ENCODE assay signal across 10 mouse cellular contexts in the genomic region with DNA sequence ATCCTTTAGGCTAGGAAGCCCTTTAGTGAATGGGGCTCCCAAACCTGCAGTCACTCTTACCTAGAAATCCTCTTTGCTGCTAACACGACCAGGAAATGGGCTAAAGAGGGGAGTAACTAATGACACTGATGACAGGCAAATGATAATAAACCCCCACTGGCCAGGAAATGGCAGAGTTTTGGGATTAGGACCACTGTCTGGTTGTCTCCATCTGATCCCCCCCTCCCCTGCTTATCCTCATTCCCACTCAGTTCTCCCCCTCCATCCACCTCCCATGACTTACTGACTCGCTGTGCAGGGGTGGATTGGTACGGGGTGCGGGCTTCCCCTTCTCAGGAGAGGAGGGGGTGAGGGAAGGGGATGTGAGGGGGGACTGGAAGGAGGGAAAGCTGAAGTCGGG. TPM values are rescaled to one million over a fixed set of nuclear protein-coding genes. Genes with fewer than 3 reads are reported as not detected.
DNase-seq lines count a peak whose midpoint lies in the region; ATAC-seq and TF ChIP-seq lines count a peak whose summit lies in the region.
"Had no signal": no experiment of that assay in that cellular context is flagged by ENCODE, and none has a peak within 500 bp of the region (broad histone marks: within the 10 kb centered on the region; RNA-seq: fewer than 3 reads in every experiment).

No protein-coding gene starts in this region.

- no peak overlapping the region for H3K27ac ChIP-seq in hindbrain, embryonic 10.5 days
- H3K27ac ChIP-seq in hindbrain, embryonic 11.5 days (ENCODE audit: low read depth, low read length), result no peak overlapping the region
- H3K27ac ChIP-seq in CH12.LX (ENCODE audit: insufficient read depth, low read depth), result peak overlapping the region; percentile 64; the same call in 1 of the 2 replicates
- H3K27ac ChIP-seq in embryonic facial prominence, embryonic 13.5 days, result no peak overlapping the region
- H3K27ac ChIP-seq in limb, embryonic 15.5 days, result no peak overlapping the region
- H3K27ac ChIP-seq: left cerebral cortex, adult 2 months had no signal

- H3K79me2 ChIP-seq in CH12.LX (replicated peaks; ENCODE audit: control insufficient read depth, extremely low read depth, insufficient read depth, poor library complexity, severe bottlenecking), result peaks cover 25% of the 10 kb centered on the region

- ATAC-seq in hindbrain, embryonic 11.5 days (ENCODE audit: low FRiP score), result no peak
- ATAC-seq in embryonic facial prominence, embryonic 13.5 days (ENCODE audit: insufficient number of reproducible peaks, insufficient read depth, low FRiP score, low TSS enrichment, low read depth), result no peak
- no peak for ATAC-seq in limb, embryonic 15.5 days (ENCODE audit: insufficient number of reproducible peaks, low FRiP score, low TSS enrichment, low read depth)

- H3K36me3 ChIP-seq in hindbrain, embryonic 10.5 days, result peaks cover 6% of the 10 kb centered on the region; the same call in 1 of the 2 replicates
- no peaks in the 10 kb centered on the region for H3K36me3 ChIP-seq in hindbrain, embryonic 11.5 days (ENCODE audit: control insufficient read depth, insufficient read depth, low read length)
- peaks cover 27 to 56% of the 10 kb centered on the region in 2 experiments for H3K36me3 ChIP-seq in CH12.LX (replicated peaks in 1 of 2; ENCODE audit: control insufficient read depth in 1 of 2, insufficient read depth in 1 of 2, low read length in 1 of 2)
- H3K36me3 ChIP-seq in embryonic facial prominence, embryonic 13.5 days, result peaks cover 17% of the 10 kb centered on the region
- peaks cover 2% of the 10 kb centered on the region; the same call in 1 of the 2 replicates for H3K36me3 ChIP-seq in limb, embryonic 15.5 days

- H3K4me3 ChIP-seq in hindbrain, embryonic 10.5 days, result peak overlapping the region; percentile 66
- H3K4me3 ChIP-seq in hindbrain, embryonic 11.5 days (ENCODE audit: low read depth, low read length), result no peak overlapping the region
- H3K4me3 ChIP-seq in CH12.LX (replicated peaks in 1 of 3; ENCODE audit: low read depth in 2 of 3, low read length in 2 of 3, poor library complexity in 1 of 3), result peak overlapping the region in 2 of 3 experiments; percentile 73 to 83
- H3K4me3 ChIP-seq in embryonic facial prominence, embryonic 13.5 days, result peak overlapping the region; percentile 65
- peak overlapping the region; percentile 67 for H3K4me3 ChIP-seq in limb, embryonic 15.5 days

- H3K9me3 ChIP-seq in hindbrain, embryonic 10.5 days, result peaks cover 3% of the 10 kb centered on the region; the same call in 1 of the 2 replicates
- H3K9me3 ChIP-seq in hindbrain, embryonic 11.5 days (ENCODE audit: control insufficient read depth, low read length), result no peaks in the 10 kb centered on the region
- H3K9me3 ChIP-seq in CH12.LX (replicated peaks; ENCODE audit: low read length), result no peaks in the 10 kb centered on the region
- H3K9me3 ChIP-seq in embryonic facial prominence, embryonic 13.5 days, result no peaks in the 10 kb centered on the region
- H3K9me3 ChIP-seq in limb, embryonic 15.5 days, result no peaks in the 10 kb centered on the region

- no peak for TF ChIP-seq POLR2A in CH12.LX (IDR thresholded peaks at IDR 0.05; ENCODE audit: low read depth, low read length)

- no peak for DNase-seq in hindbrain, embryonic 10.5 days (ENCODE audit: low spot score)
- no peak for DNase-seq in hindbrain, embryonic 11.5 days (ENCODE audit: low spot score)
- no peak for DNase-seq in CH12.LX (ENCODE audit: extremely low read depth)
- no peak for DNase-seq in embryo, embryonic 10.5 days (ENCODE audit: low spot score)
- no peak for DNase-seq in gastrocnemius, adult 18-20 months (ENCODE audit: low spot score)
- no peak for DNase-seq in layer of hippocampus, postnatal 14 days (ENCODE audit: low spot score in 2 of 2)
- DNase-seq: adrenal gland, adult 8-10 months had no signal

- no peak overlapping the region for H3K4me2 ChIP-seq in hindbrain, embryonic 11.5 days (replicated peaks; ENCODE audit: low read depth, low read length)
- H3K4me2 ChIP-seq in CH12.LX (ENCODE audit: insufficient read depth, low read depth, poor library complexity, severe bottlenecking), result peak overlapping the region; percentile 55
- H3K4me2 ChIP-seq in embryonic facial prominence, embryonic 13.5 days, result peak overlapping the region; percentile 88
- peak overlapping the region; percentile 81; the same call in 1 of the 2 replicates for H3K4me2 ChIP-seq in limb, embryonic 15.5 days

- 39% methylated on average over 5 of the region's 5 CpGs for WGBS in hindbrain, embryonic 10.5 days
- 37% methylated on average over 5 of the region's 5 CpGs for WGBS in hindbrain, embryonic 11.5 days
- WGBS in embryonic facial prominence, embryonic 13.5 days, result 44% methylated on average over 5 of the region's 5 CpGs
- 37% methylated on average over 5 of the region's 5 CpGs for WGBS in limb, embryonic 15.5 days

- no peak for TF ChIP-seq CTCF in CH12.LX (conservative IDR thresholded peaks at IDR 0.05 in 1 of 2, IDR thresholded peaks at IDR 0.05 in 1 of 2; ENCODE audit: low read depth in 2 of 2, low read length in 2 of 2)

- H3K4me1 ChIP-seq in hindbrain, embryonic 10.5 days (replicated peaks), result peaks cover 50% of the 10 kb centered on the region
- H3K4me1 ChIP-seq in hindbrain, embryonic 11.5 days (replicated peaks; ENCODE audit: control insufficient read depth, insufficient read depth, low read length), result peaks cover 12% of the 10 kb centered on the region
- peaks cover 10 to 24% of the 10 kb centered on the region in 2 experiments for H3K4me1 ChIP-seq in CH12.LX (ENCODE audit: control insufficient read depth in 1 of 2, insufficient read depth in 2 of 2)
- H3K4me1 ChIP-seq in embryonic facial prominence, embryonic 13.5 days, result peaks cover 37% of the 10 kb centered on the region
- peaks cover 38% of the 10 kb centered on the region for H3K4me1 ChIP-seq in limb, embryonic 15.5 days

- dilution Hi-C loops in CH12.LX (cut with MboI; ENCODE audit: extremely low pct_ligation_motif_present, extremely low pct_unique_long_range_greater_than_20kb, low sequenced_read_pairs), result no loop called here

- TF ChIP-seq EP300 in CH12.LX (IDR thresholded peaks at IDR 0.05; ENCODE audit: low read length), result no peak

- H3K27me3 ChIP-seq in hindbrain, embryonic 10.5 days (ENCODE audit: insufficient read depth, poor library complexity, severe bottlenecking), result peaks cover 71% of the 10 kb centered on the region
- H3K27me3 ChIP-seq in hindbrain, embryonic 11.5 days (ENCODE audit: control insufficient read depth, insufficient read depth, low read length), result peaks cover 47% of the 10 kb centered on the region
- H3K27me3 ChIP-seq in CH12.LX (replicated peaks), result no peaks in the 10 kb centered on the region
- H3K27me3 ChIP-seq in embryonic facial prominence, embryonic 13.5 days, result peaks cover 55% of the 10 kb centered on the region
- peaks cover 49% of the 10 kb centered on the region for H3K27me3 ChIP-seq in limb, embryonic 15.5 days

- H3K9ac ChIP-seq in hindbrain, embryonic 11.5 days (ENCODE audit: low read depth, low read length), result no peak overlapping the region
- peak overlapping the region; percentile 27 for H3K9ac ChIP-seq in CH12.LX (ENCODE audit: insufficient read depth, low read depth)
- H3K9ac ChIP-seq in embryonic facial prominence, embryonic 13.5 days, result no peak overlapping the region
- H3K9ac ChIP-seq in limb, embryonic 15.5 days, result no peak overlapping the region

- TF ChIP-seq RAD21 in CH12.LX (IDR thresholded peaks at IDR 0.05; ENCODE audit: low read depth, low read length), result no peak

- in situ Hi-C loops in CH12.LX (cut with MboI; ENCODE audit: low pct_ligation_motif_present, low pct_unique_long_range_greater_than_20kb, low sequenced_read_pairs), result no loop called here

RNA-seq across cellular contexts. Expression of gene Tgfb1, which starts 3.2 kb away (rescaled TPM):
- polyA plus RNA-seq in hindbrain, embryonic 10.5 days (2016; fragmentation: Nextera tagmentation; extraction: Ambion mirVana), result 0.81 and 2.1 TPM in 2 replicates
- polyA plus RNA-seq in hindbrain, embryonic 11.5 days (2014; fragmentation: Nextera tagmentation; extraction: Ambion mirVana), result 1.0 and 1.1 TPM in 2 replicates
- 25.9 and 28.8 TPM in 2 replicates for total RNA-seq in CH12.LX (2012; rRNA removed)
- 8.7 and 9.2 TPM in 2 replicates for total RNA-seq in CH12.LX (2014; rRNA removed)
- polyA plus RNA-seq in CH12.LX (2012; ENCODE audit: insufficient read length, low read depth), result 104 and 109 TPM in 2 replicates
- 3.2 and 3.4 TPM in 2 replicates for polyA plus RNA-seq in embryonic facial prominence, embryonic 13.5 days (2015; fragmentation: Nextera tagmentation; extraction: Ambion mirVana)
- 2.8 and 3.8 TPM in 2 replicates for polyA plus RNA-seq in limb, embryonic 15.5 days (2015; fragmentation: Nextera tagmentation; extraction: Ambion mirVana)
- 1 to 10 TPM; 3.9 to 7.8 TPM for total RNA-seq in gastrocnemius, adult 18-20 months (2021)
- total RNA-seq in layer of hippocampus, postnatal 14 days (2021), result 1 to 10 TPM; 8.1 to 8.9 TPM

RNA-seq across cellular contexts. Expression of gene B9d2, which starts 9.5 kb away (rescaled TPM):
- polyA plus RNA-seq in hindbrain, embryonic 10.5 days (2016; fragmentation: Nextera tagmentation; extraction: Ambion mirVana), result 38.3 and 44.6 TPM in 2 replicates
- polyA plus RNA-seq in hindbrain, embryonic 11.5 days (2014; fragmentation: Nextera tagmentation; extraction: Ambion mirVana), result 33.1 and 34.8 TPM in 2 replicates
- total RNA-seq in CH12.LX (2012; rRNA removed), result 13.1 and 15.8 TPM in 2 replicates
- 9.3 and 10.0 TPM in 2 replicates for total RNA-seq in CH12.LX (2014; rRNA removed)
- 21.2 and 23.8 TPM in 2 replicates for polyA plus RNA-seq in CH12.LX (2012; ENCODE audit: insufficient read length, low read depth)
- 25.9 and 26.4 TPM in 2 replicates for polyA plus RNA-seq in embryonic facial prominence, embryonic 13.5 days (2015; fragmentation: Nextera tagmentation; extraction: Ambion mirVana)
- 24.9 and 29.1 TPM in 2 replicates for polyA plus RNA-seq in limb, embryonic 15.5 days (2015; fragmentation: Nextera tagmentation; extraction: Ambion mirVana)
- total RNA-seq in gastrocnemius, adult 18-20 months (2021), result 1 to 10 TPM; 7.3 to 7.8 TPM
- total RNA-seq in layer of hippocampus, postnatal 14 days (2021), result 10 to 100 TPM; 21.9 to 25.3 TPM

RNA-seq across cellular contexts. Expression of gene Tmem91, which starts 15.1 kb away (rescaled TPM):
- polyA plus RNA-seq in hindbrain, embryonic 10.5 days (2016; fragmentation: Nextera tagmentation; extraction: Ambion mirVana), result 3.1 and 3.2 TPM in 2 replicates
- 1.6 and 2.2 TPM in 2 replicates for polyA plus RNA-seq in hindbrain, embryonic 11.5 days (2014; fragmentation: Nextera tagmentation; extraction: Ambion mirVana)
- total RNA-seq in CH12.LX (2012; rRNA removed) (0.17 and 0.55 TPM in 2 replicates), CH12.LX (2014; rRNA removed) (not detected in 2 replicates)
- polyA plus RNA-seq in CH12.LX (2012; ENCODE audit: insufficient read length, low read depth), result 1.3 and 1.9 TPM in 2 replicates
- polyA plus RNA-seq in embryonic facial prominence, embryonic 13.5 days (2015; fragmentation: Nextera tagmentation; extraction: Ambion mirVana), result 3.4 and 3.8 TPM in 2 replicates
- 3.0 TPM in 2 replicates for polyA plus RNA-seq in limb, embryonic 15.5 days (2015; fragmentation: Nextera tagmentation; extraction: Ambion mirVana)
- total RNA-seq in gastrocnemius, adult 18-20 months (2021), result not detected
- total RNA-seq in layer of hippocampus, postnatal 14 days (2021), result 10 to 100 TPM; 16.4 to 29.3 TPM

RNA-seq across cellular contexts. Expression of gene Ccdc97, which starts 28.8 kb away (rescaled TPM):
- 32.4 and 44.0 TPM in 2 replicates for polyA plus RNA-seq in hindbrain, embryonic 10.5 days (2016; fragmentation: Nextera tagmentation; extraction: Ambion mirVana)
- polyA plus RNA-seq in hindbrain, embryonic 11.5 days (2014; fragmentation: Nextera tagmentation; extraction: Ambion mirVana), result 30.5 and 33.7 TPM in 2 replicates
- total RNA-seq in CH12.LX (2012; rRNA removed) (14.1 and 14.4 TPM in 2 replicates), CH12.LX (2014; rRNA removed) (4.5 and 5.7 TPM in 2 replicates)
- polyA plus RNA-seq in CH12.LX (2012; ENCODE audit: insufficient read length, low read depth), result 38.8 and 44.8 TPM in 2 replicates
- 24.1 and 26.3 TPM in 2 replicates for polyA plus RNA-seq in embryonic facial prominence, embryonic 13.5 days (2015; fragmentation: Nextera tagmentation; extraction: Ambion mirVana)
- 23.1 and 23.4 TPM in 2 replicates for polyA plus RNA-seq in limb, embryonic 15.5 days (2015; fragmentation: Nextera tagmentation; extraction: Ambion mirVana)
- total RNA-seq in gastrocnemius, adult 18-20 months (2021), result 10 to 100 TPM; 42.1 to 43.5 TPM
- 10 to 100 TPM; 50.1 to 50.5 TPM for total RNA-seq in layer of hippocampus, postnatal 14 days (2021)

RNA-seq across cellular contexts. Expression of gene Exosc5, which starts 31.1 kb away (rescaled TPM):
- polyA plus RNA-seq in hindbrain, embryonic 10.5 days (2016; fragmentation: Nextera tagmentation; extraction: Ambion mirVana), result 75.6 and 76.4 TPM in 2 replicates
- polyA plus RNA-seq in hindbrain, embryonic 11.5 days (2014; fragmentation: Nextera tagmentation; extraction: Ambion mirVana), result 48.1 and 49.9 TPM in 2 replicates
- total RNA-seq in CH12.LX (2012; rRNA removed), result 105 and 116 TPM in 2 replicates
- 114 and 123 TPM in 2 replicates for total RNA-seq in CH12.LX (2014; rRNA removed)
- 102 and 125 TPM in 2 replicates for polyA plus RNA-seq in CH12.LX (2012; ENCODE audit: insufficient read length, low read depth)
- 72.6 and 86.4 TPM in 2 replicates for polyA plus RNA-seq in embryonic facial prominence, embryonic 13.5 days (2015; fragmentation: Nextera tagmentation; extraction: Ambion mirVana)
- polyA plus RNA-seq in limb, embryonic 15.5 days (2015; fragmentation: Nextera tagmentation; extraction: Ambion mirVana), result 64.7 and 69.8 TPM in 2 replicates
- 10 to 100 TPM; 19.9 to 21.3 TPM for total RNA-seq in gastrocnemius, adult 18-20 months (2021)
- total RNA-seq in layer of hippocampus, postnatal 14 days (2021), result 10 to 100 TPM; 29.3 to 29.8 TPM

Comparison
In these comparisons a context has a peak if more than half of its experiments do, and no peak if none do; other contexts are left out.
1. RNA of gene Tgfb1, which starts 3.2 kb away (polyA plus RNA-seq): 104 to 109 TPM in CH12.LX; 2.8 to 3.8 TPM in limb, embryonic 15.5 days, 3.2 to 3.4 TPM in embryonic facial prominence, embryonic 13.5 days, 0.81 to 2.1 TPM in hindbrain, embryonic 10.5 days and 1.0 to 1.1 TPM in hindbrain, embryonic 11.5 days; every median in the first group is over 10 times any median in the second.